In the genomic region with DNA sequence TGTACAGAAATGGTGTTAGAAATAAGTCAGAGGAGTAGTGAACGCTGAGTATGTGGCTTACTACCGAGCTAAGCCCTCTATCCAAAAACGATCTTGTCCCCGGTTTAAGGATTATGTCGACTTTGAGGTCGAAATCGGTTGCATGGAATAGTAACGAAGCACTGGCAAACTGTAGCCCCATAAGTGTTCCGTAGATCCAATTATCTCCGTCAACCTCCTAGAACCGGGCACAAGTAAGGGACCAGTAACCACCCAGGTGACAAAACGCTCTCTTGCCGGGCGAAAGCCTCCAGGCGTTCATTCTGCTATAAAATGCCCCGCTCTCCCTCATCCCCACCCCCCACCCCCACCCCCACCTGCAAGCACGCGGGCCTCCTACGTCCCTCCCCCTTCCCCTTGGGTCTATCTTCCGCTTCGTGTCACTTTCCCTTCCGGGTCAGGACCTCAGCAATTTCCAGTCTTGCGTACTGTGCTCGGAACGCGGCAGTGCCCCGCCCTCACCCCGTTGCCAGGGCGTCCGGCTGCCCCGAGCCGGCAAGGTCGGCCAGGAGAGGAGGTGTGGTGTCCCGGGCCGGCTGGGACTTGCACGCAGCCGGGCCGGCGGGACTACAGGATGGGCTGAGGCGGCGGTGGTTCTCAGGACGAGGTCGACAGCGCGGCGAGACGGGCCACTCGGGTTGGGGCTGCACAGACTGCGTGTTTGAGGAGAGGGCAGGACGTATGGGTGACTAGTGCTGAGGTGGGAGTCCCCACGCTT, we compare ENCODE assay signal across 7 mouse cellular contexts. TPM values are rescaled to one million over a fixed set of nuclear protein-coding genes. Genes with fewer than 3 reads are reported as not detected.
A peak's percentile ranks its signal among the peaks of the same experiment; 100 is the strongest.
DNase-seq lines count a peak whose midpoint lies in the region; ATAC-seq lines count a peak whose summit lies in the region.

A gene (plus strand): TSS at position 450 of the 757 bp plus-strand sequence.

- H3K4me3 ChIP-seq in embryonic facial prominence, embryonic 11.5 days (ENCODE audit: low read depth, low read length) = peak within 1 kb of the TSS; percentile 84
- peak within 1 kb of the TSS; percentile 88 for H3K4me3 ChIP-seq in limb, embryonic 11.5 days (ENCODE audit: low read depth, low read length)
- peak within 1 kb of the TSS; percentile 84 for H3K4me3 ChIP-seq in midbrain, embryonic 14.5 days (replicated peaks; ENCODE audit: low read depth, low read length)

- no peaks in the 10 kb centered on the region for H3K36me3 ChIP-seq in embryonic facial prominence, embryonic 11.5 days (replicated peaks; ENCODE audit: control insufficient read depth, insufficient read depth, low read depth, low read length)
- no peaks in the 10 kb centered on the region for H3K36me3 ChIP-seq in limb, embryonic 11.5 days (ENCODE audit: control insufficient read depth, insufficient read depth, low read length)
- H3K36me3 ChIP-seq in midbrain, embryonic 14.5 days (ENCODE audit: control insufficient read depth, insufficient read depth, low read length) = no peaks in the 10 kb centered on the region

- H3K27me3 ChIP-seq in embryonic facial prominence, embryonic 11.5 days (ENCODE audit: control insufficient read depth, insufficient read depth, low read length) = no peaks in the 10 kb centered on the region
- no peaks in the 10 kb centered on the region for H3K27me3 ChIP-seq in limb, embryonic 11.5 days (ENCODE audit: control insufficient read depth, insufficient read depth, low read length)
- no peaks in the 10 kb centered on the region for H3K27me3 ChIP-seq in midbrain, embryonic 14.5 days (ENCODE audit: control insufficient read depth, insufficient read depth, low read length)

- H3K27ac ChIP-seq in embryonic facial prominence, embryonic 11.5 days (replicated peaks; ENCODE audit: low read depth, low read length) = peak within 1 kb of the TSS; percentile 85
- peak within 1 kb of the TSS; percentile 84 for H3K27ac ChIP-seq in limb, embryonic 11.5 days (replicated peaks; ENCODE audit: low read depth, low read length)
- peak within 1 kb of the TSS; percentile 92 for H3K27ac ChIP-seq in midbrain, embryonic 14.5 days (replicated peaks; ENCODE audit: low read depth, low read length)

- peak; percentile 88 for ATAC-seq in embryonic facial prominence, embryonic 11.5 days (replicated peaks; ENCODE audit: insufficient number of reproducible peaks, low FRiP score, low TSS enrichment, low read depth)
- peak; percentile 85 for ATAC-seq in limb, embryonic 11.5 days (ENCODE audit: insufficient number of reproducible peaks, low FRiP score, low TSS enrichment, low read depth)
- peak; percentile 88 for ATAC-seq in midbrain, embryonic 14.5 days (ENCODE audit: low FRiP score, low TSS enrichment)

- WGBS in embryonic facial prominence, embryonic 11.5 days = under 1% methylated on average over 51 of the region's 51 CpGs
- under 1% methylated on average over 51 of the region's 51 CpGs for WGBS in limb, embryonic 11.5 days
- under 1% methylated on average over 51 of the region's 51 CpGs for WGBS in midbrain, embryonic 14.5 days

- no peaks in the 10 kb centered on the region for H3K9me3 ChIP-seq in embryonic facial prominence, embryonic 11.5 days (replicated peaks; ENCODE audit: control insufficient read depth, low read length)
- no peaks in the 10 kb centered on the region for H3K9me3 ChIP-seq in limb, embryonic 11.5 days (ENCODE audit: control insufficient read depth, low read length)
- no peaks in the 10 kb centered on the region for H3K9me3 ChIP-seq in midbrain, embryonic 14.5 days (ENCODE audit: control insufficient read depth, low read length)

- DNase-seq in adrenal gland, postnatal 14 days = peak; percentile 99
- DNase-seq in embryonic facial prominence, embryonic 11.5 days (ENCODE audit: low spot score) = peak; percentile 97
- peak; percentile 100 for DNase-seq in heart, adult 11 months
- DNase-seq in kidney, adult 18-20 months = peak; percentile 94
- DNase-seq in limb, embryonic 11.5 days (ENCODE audit: low spot score) = peak; percentile 95
- DNase-seq in midbrain, embryonic 14.5 days = peak; percentile 96
- peak; percentile 86 to 87 for DNase-seq in spleen, adult 18-20 months

- H3K4me1 ChIP-seq in embryonic facial prominence, embryonic 11.5 days (ENCODE audit: control insufficient read depth, insufficient read depth, low read length) = no peaks in the 10 kb centered on the region
- peaks cover 2% of the 10 kb centered on the region; the same call in 1 of the 2 replicates for H3K4me1 ChIP-seq in limb, embryonic 11.5 days (ENCODE audit: control insufficient read depth, insufficient read depth, low read length)
- peaks cover 5% of the 10 kb centered on the region for H3K4me1 ChIP-seq in midbrain, embryonic 14.5 days (ENCODE audit: control insufficient read depth, insufficient read depth, low read length)

- H3K4me2 ChIP-seq in embryonic facial prominence, embryonic 11.5 days (ENCODE audit: low read depth, low read length) = peak within 1 kb of the TSS; percentile 60
- peak within 1 kb of the TSS; percentile 66 for H3K4me2 ChIP-seq in limb, embryonic 11.5 days (ENCODE audit: low read depth, severe bottlenecking)
- peak within 1 kb of the TSS; percentile 83 for H3K4me2 ChIP-seq in midbrain, embryonic 14.5 days (ENCODE audit: low read length)

- peak within 1 kb of the TSS; percentile 90 for H3K9ac ChIP-seq in embryonic facial prominence, embryonic 11.5 days (replicated peaks; ENCODE audit: low read length)
- H3K9ac ChIP-seq in limb, embryonic 11.5 days (ENCODE audit: low read length) = peak within 1 kb of the TSS; percentile 82
- peak within 1 kb of the TSS; percentile 85 for H3K9ac ChIP-seq in midbrain, embryonic 14.5 days (replicated peaks; ENCODE audit: low read length)

RNA-seq across cellular contexts. Expression of the gene that starts here (rescaled TPM):
- total RNA-seq in adrenal gland, postnatal 14 days (2021) = 4.3 and 5.6 TPM in 2 replicates
- polyA plus RNA-seq in embryonic facial prominence, embryonic 11.5 days (2014; fragmentation: Nextera tagmentation; extraction: Ambion mirVana) = 9.4 and 9.5 TPM in 2 replicates
- polyA plus RNA-seq in limb, embryonic 11.5 days (2014; fragmentation: Nextera tagmentation; extraction: Ambion mirVana) = 9.6 and 13.3 TPM in 2 replicates
- polyA plus RNA-seq in midbrain, embryonic 14.5 days (2014; fragmentation: Nextera tagmentation; extraction: Ambion mirVana) = 28.8 and 32.9 TPM in 2 replicates

Comparison
In these comparisons a context has a peak if more than half of its experiments do, and no peak if none do; other contexts are left out.
1. Peak in every context shown above with its lines: DNase-seq, ATAC-seq, H3K4me3 ChIP-seq and H3K27ac ChIP-seq.